Mouse (Mus musculus) hematopoietic multipotent progenitor cell, adult 10-12 weeks (in vitro differentiated cells): Measurements from ENCODE around the gene Kcns1. TPM values are rescaled to one million over a fixed set of nuclear protein-coding genes. Genes with fewer than 3 reads are reported as not detected.

ENCODE experiments used
- polyA plus RNA-seq: library from polyadenylated mRNA; stranded (reverse); fragments of >175 nt; gene quantifications from 2 replicates; pipeline ENCODE4 v1.2.3, GENCODE M21; 2012; ENCODE audit warnings: low replicate concordance

Kcns1 gene
- 0.16 and 0.60 TPM in 2 replicates for polyA plus RNA-seq

GRCm38 (mm10) chr2:164170902-164171301 lies at the start of gene Kcns1:
Gene Kcns1, minus strand, starts transcription at chr2:164171113.

GRCm38 (mm10) chr2:164199626-164200327 lies 28.9 kb upstream of the Kcns1 start, which contains the start of gene Wfdc15a:
Gene Wfdc15a, minus strand, starts transcription at chr2:164200130.

GRCm38 (mm10) chr2:164190576-164190975 lies 19.7 kb upstream of the Kcns1 start, which contains the start of gene Wfdc12:
Gene Wfdc12, minus strand, starts transcription at chr2:164190608.

GRCm38 (mm10) chr2:164182692-164183255 lies 11.9 kb upstream of the Kcns1 start, which contains the start of gene Wfdc5:
Gene Wfdc5, minus strand, starts transcription at chr2:164182742.

Other genes with a start within 250 kb of the Kcns1 start
- gene Ywhab, start 176.2 kb downstream of the Kcns1 start, polyA plus RNA-seq = 35.4 and 51.0 TPM in 2 replicates
- gene Pabpc1l, start 145.7 kb downstream of the Kcns1 start, polyA plus RNA-seq = 0.17 and 0.45 TPM in 2 replicates
- gene Stk4, start 100.8 kb downstream of the Kcns1 start, polyA plus RNA-seq = 34.3 and 115 TPM in 2 replicates
- 69.3 and 140 TPM in 2 replicates for gene Tomm34, start 99.9 kb downstream of the Kcns1 start, polyA plus RNA-seq
- gene Wfdc5, start 11.6 kb upstream of the Kcns1 start, polyA plus RNA-seq = 0.08 TPM in 1 of 2 replicates, not detected in the other
- not detected in 2 replicates for gene Wfdc12, start 19.5 kb upstream of the Kcns1 start, polyA plus RNA-seq
- not detected in 2 replicates for gene Wfdc15a, start 29.0 kb upstream of the Kcns1 start, polyA plus RNA-seq
- not detected in 2 replicates for gene Wfdc15b, start 50.5 kb upstream of the Kcns1 start, polyA plus RNA-seq
- not detected in 2 replicates for gene Svs2, start 67.4 kb upstream of the Kcns1 start, polyA plus RNA-seq
- gene Svs3b, start 85.5 kb upstream of the Kcns1 start, polyA plus RNA-seq = not detected in 2 replicates
- not detected in 2 replicates for gene Svs4, start 107.3 kb upstream of the Kcns1 start, polyA plus RNA-seq
- not detected in 2 replicates for gene Svs3a, start 118.2 kb upstream of the Kcns1 start, polyA plus RNA-seq
- gene Svs6, start 145.6 kb upstream of the Kcns1 start, polyA plus RNA-seq = not detected in 2 replicates
- gene Svs5, start 161.6 kb upstream of the Kcns1 start, polyA plus RNA-seq = not detected in 2 replicates
- 21.9 and 55.6 TPM in 2 replicates for gene Slpi, start 218.0 kb upstream of the Kcns1 start, polyA plus RNA-seq
- 0.39 and 0.58 TPM in 2 replicates for gene Rbpjl, start 232.0 kb upstream of the Kcns1 start, polyA plus RNA-seq
- 0.45 and 0.55 TPM in 2 replicates for gene Matn4, start 234.0 kb upstream of the Kcns1 start, polyA plus RNA-seq